Mouse (Mus musculus): ENCODE measurements around the gene Herpud2.

DNA sequence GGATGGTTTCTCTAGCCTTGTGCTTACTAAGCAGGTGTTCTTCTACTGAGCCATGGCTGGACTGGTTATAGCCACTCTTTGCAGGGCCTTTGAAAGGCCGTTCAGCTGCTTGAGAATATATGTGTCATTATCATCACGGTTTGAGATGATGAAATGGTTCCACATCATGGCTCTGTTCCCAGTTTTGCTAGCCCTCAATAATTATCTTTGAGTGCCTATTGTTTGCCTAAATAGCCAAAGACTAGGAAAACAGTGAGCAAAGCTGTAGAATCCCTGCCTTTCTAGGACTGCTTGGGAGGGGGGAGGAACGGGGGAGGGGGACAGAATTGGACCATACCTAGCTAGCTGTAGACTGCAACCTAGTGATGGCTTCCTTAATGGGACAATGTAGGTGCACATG, 48.5 kb upstream of the Herpud2 start:
- TF ChIP-seq CTCF (IDR thresholded peaks at IDR 0.05; ENCODE audit: borderline replicate concordance, insufficient read depth, low read depth, low read length): no peak
- no peak for TF ChIP-seq POLR2A (IDR thresholded peaks at IDR 0.05; ENCODE audit: borderline replicate concordance, insufficient read depth, low read length)

Measured in cerebellum, adult 2 months (tissue).